Mouse (Mus musculus) stomach, embryonic 15.5 days (tissue): ENCODE data around the gene Etfbkmt. TPM values are rescaled to one million over a fixed set of nuclear protein-coding genes. Genes with fewer than 3 reads are reported as not detected.
"Not testable (repeated sequence)": the region's sequence is repeated elsewhere in the genome, so short reads cannot be mapped to it uniquely, and the experiment has no call there.

Source experiments
- ATAC-seq: fragments of 200-750 bp; cut with Nextera tagmentation; 2 replicates; pipeline ENCODE4 v1.8.0; 2017; ENCODE audit warnings: low read depth, moderate number of reproducible peaks, moderate TSS enrichment; ENCODE audit not compliant: insufficient read depth, low FRiP score
- H3K27ac ChIP-seq: fragments of 300-500 bp; sonication (generic); 2 replicates; pipeline ENCODE4 v1.5.1; 2015; ENCODE audit warnings: mild to moderate bottlenecking, inconsistent platforms
- H3K27me3 ChIP-seq: fragments of 300-500 bp; sonication (generic); replicated peaks from 2 replicates; pipeline ENCODE4 v1.6.1; 2015; ENCODE audit warnings: inconsistent platforms
- H3K36me3 ChIP-seq: fragments of 300-500 bp; sonication (generic); 2 replicates; pipeline ENCODE4 v1.6.1; 2015; ENCODE audit warnings: inconsistent platforms
- H3K4me1 ChIP-seq: fragments of 300-500 bp; sonication (generic); 2 replicates; pipeline ENCODE4 v1.6.1; 2015; ENCODE audit warnings: inconsistent platforms
- H3K4me2 ChIP-seq: fragments of 300-500 bp; sonication (generic); 2 replicates; pipeline ENCODE4 v1.6.1; 2015; ENCODE audit warnings: mild to moderate bottlenecking, inconsistent platforms
- H3K4me3 ChIP-seq: fragments of 300-500 bp; sonication (generic); replicated peaks from 2 replicates; pipeline ENCODE4 v1.5.1; 2015; ENCODE audit warnings: inconsistent platforms
- H3K9ac ChIP-seq: fragments of 300-500 bp; sonication (generic); 2 replicates; pipeline ENCODE4 v1.6.1; 2015; ENCODE audit warnings: inconsistent platforms
- H3K9me3 ChIP-seq: fragments of 300-500 bp; sonication (generic); 2 replicates; pipeline ENCODE4 v1.6.1; 2016; ENCODE audit warnings: inconsistent platforms
- WGBS: fragments of 180-500 bp; shearing (Covaris S2); methylation state at CpG from one replicate; pipeline ENCODE4 v1.1.7; 2015; 5-methylcytosine and 5-hydroxymethylcytosine counted together
- polyA plus RNA-seq: library from polyadenylated mRNA; unstranded; fragments of >200 nt; fragmentation: Nextera tagmentation; extraction: Ambion mirVana; gene quantifications from 2 replicates; pipeline ENCODE4 v1.2.1, GENCODE M21; 2015

Gene Etfbkmt
- polyA plus RNA-seq, 1 experiment from 2014 or later: 16.7 TPM

DNA sequence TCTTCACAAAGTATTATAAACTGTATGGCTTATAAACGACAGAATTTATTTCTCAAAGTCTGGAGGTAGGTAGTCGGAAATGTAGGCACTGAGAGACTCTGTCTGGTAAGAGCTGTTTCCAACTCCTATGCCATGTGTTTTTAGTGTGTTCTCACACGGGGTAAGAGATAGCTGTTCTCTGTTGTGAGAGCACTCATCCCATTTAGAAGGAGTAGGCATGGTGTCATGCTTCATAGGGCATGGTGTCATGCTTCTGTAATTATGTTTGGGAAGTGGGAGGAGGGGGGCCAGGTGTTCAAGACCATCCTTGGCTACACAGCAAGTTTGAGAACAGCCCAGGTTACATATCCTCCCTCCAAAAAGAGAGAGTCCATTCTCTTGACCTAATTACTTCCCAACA, 32.0 kb upstream of the Etfbkmt start:
- no peak overlapping the region for H3K27ac ChIP-seq
- H3K4me1 ChIP-seq: no peaks in the 10 kb centered on the region
- no peak overlapping the region for H3K9ac ChIP-seq
- no peak for ATAC-seq
- 60% methylated on average over 3 of the region's 3 CpGs for WGBS
- H3K9me3 ChIP-seq: no peaks in the 10 kb centered on the region
- no peaks in the 10 kb centered on the region for H3K27me3 ChIP-seq
- no peaks in the 10 kb centered on the region for H3K36me3 ChIP-seq
- no peak overlapping the region for H3K4me2 ChIP-seq
- no peak overlapping the region for H3K4me3 ChIP-seq

DNA sequence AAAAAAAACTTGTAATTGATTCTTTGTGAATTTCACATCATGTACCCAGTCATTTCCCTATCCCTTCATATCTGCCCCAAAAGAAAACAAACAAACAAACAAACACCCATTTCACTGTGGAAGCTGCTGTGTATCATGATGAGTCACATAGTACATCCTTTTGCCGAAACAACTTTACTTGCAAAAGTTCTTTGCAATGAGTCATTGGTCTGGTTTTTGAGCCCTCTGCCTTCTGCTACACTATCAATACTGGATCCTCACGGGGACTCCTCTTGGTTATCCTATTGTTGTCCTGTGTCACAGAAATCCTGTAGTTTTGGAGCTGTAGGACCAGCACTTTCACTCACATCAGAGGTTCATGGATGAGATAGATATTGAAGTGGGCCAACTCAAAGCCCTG, 30.7 kb upstream of the Etfbkmt start:
- H3K4me3 ChIP-seq: no peak overlapping the region
- WGBS: 81% methylated on average over 2 of the region's 2 CpGs
- no peaks in the 10 kb centered on the region for H3K4me1 ChIP-seq
- no peaks in the 10 kb centered on the region for H3K27me3 ChIP-seq
- no peak overlapping the region for H3K4me2 ChIP-seq
- H3K9me3 ChIP-seq: no peaks in the 10 kb centered on the region
- no peaks in the 10 kb centered on the region for H3K36me3 ChIP-seq
- ATAC-seq: no peak
- H3K9ac ChIP-seq: no peak overlapping the region
- H3K27ac ChIP-seq: no peak overlapping the region

DNA sequence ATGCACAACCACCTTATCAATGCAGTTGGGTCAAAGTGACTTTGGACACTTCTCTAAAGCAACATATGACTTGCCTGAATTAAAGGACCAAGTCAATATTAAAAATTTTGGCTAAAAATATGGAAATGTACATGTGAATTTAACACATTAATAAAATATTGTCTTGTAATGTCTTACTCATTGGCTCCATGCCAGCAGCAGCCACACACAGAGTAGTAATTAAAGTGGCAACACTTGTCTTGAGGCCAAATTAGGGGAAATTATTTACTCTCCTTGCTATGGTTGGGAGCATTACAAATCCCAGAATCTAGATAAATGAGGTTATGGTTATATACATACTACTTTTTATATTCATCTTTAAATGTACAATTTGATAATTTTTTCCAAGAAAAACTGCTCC, 22.7 kb upstream of the Etfbkmt start:
- H3K4me1 ChIP-seq: 0 out of 2 replicates have a peak, but pooled peaks cover 2% of the 10 kb centered on the region
- no peak overlapping the region for H3K27ac ChIP-seq
- H3K9ac ChIP-seq: no peak overlapping the region
- H3K9me3 ChIP-seq: no peaks in the 10 kb centered on the region
- H3K36me3 ChIP-seq: no peaks in the 10 kb centered on the region
- no peaks in the 10 kb centered on the region for H3K27me3 ChIP-seq
- no peak for ATAC-seq
- no peak overlapping the region for H3K4me2 ChIP-seq
- no peak overlapping the region for H3K4me3 ChIP-seq

DNA sequence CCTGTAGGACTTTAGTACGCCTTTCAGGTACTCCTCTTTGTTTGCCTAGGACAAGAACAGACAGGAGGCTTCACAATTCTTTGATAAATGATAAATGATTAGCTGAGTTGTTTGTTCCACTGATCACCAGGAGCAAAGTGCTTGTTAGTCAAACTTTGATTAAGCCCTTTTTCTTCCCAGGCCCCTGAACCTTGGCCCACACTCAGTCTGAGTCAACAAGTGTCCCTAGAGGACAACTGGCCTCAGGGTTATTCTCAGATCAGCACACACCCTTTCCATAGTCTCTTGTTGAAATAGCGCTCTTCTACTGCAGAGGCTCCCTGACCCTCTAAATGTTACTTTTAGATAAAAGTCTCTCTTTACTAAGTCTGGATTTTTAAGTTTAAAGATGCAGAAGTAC, 20.7 kb upstream of the Etfbkmt start:
- H3K9me3 ChIP-seq: no peaks in the 10 kb centered on the region
- H3K9ac ChIP-seq: no peak overlapping the region
- no peaks in the 10 kb centered on the region for H3K36me3 ChIP-seq
- no peak overlapping the region for H3K4me3 ChIP-seq
- 51% methylated on average over 2 of the region's 2 CpGs for WGBS
- H3K4me2 ChIP-seq: no peak overlapping the region
- 0 out of 2 replicates have a peak, but pooled peaks cover 2% of the 10 kb centered on the region for H3K4me1 ChIP-seq
- ATAC-seq: peak; percentile 76; the same call in 1 of the 2 replicates
- H3K27me3 ChIP-seq: no peaks in the 10 kb centered on the region
- H3K27ac ChIP-seq: peak overlapping the region; percentile 13; the same call in 1 of the 2 replicates

DNA sequence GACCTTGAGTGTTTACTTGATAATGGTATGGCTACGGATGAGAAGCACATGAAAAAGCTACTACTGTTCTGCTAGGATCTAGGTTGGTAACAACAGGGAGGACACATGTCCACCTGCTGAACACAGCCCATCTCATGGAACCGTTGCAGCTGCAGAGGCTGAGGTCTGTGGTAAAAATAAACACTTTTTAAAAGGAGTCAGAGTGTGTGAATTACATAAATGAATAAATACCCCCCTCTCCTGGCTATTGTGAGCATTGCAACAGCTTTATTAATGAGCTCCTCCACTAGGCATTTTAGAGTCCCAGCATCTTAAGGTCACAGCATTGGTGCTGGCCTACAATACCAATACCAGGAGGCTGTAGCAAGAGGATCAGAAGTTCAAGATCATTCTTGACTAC, 19.8 kb upstream of the Etfbkmt start:
- no peak for ATAC-seq

DNA sequence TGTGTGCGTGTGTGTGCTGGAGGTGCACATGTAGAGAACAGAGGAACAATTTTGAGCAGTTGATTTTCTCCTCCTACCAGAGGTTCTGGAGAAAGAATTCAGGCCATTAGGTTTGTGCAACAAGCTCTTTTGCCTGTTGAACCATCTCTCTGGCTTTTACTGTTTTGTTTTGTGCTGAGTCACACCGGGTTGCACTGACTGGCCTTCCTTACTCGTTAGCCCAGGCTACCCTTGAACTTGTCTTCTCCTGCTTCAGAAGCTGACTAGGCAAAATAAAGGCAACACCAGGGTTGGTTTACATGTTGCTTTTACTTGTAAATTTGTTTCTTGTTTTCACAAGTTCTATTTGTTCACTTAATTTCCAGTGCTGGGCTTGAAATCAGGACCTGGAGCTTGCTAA, 16.6 kb upstream of the Etfbkmt start:
- WGBS: 86% methylated on average over 3 of the region's 3 CpGs
- Histone ChIP-seq H3K4me2 (no peak overlapping the region), H3K36me3 (no peaks in the 10 kb centered on the region), H3K4me1 (0 out of 2 replicates have a peak, but pooled peaks cover 2% of the 10 kb centered on the region), H3K9ac (no peak overlapping the region), H3K4me3 (no peak overlapping the region), H3K9me3 (no peaks in the 10 kb centered on the region), H3K27me3 (no peaks in the 10 kb centered on the region), H3K27ac (no peak overlapping the region)
- ATAC-seq: no peak

More for the DNA sequence above, 19.8 kb upstream of the Etfbkmt start:
- H3K4me3 ChIP-seq: no peak overlapping the region
- no peaks in the 10 kb centered on the region for H3K9me3 ChIP-seq
- WGBS: 14% methylated on average over 2 of the region's 2 CpGs
- H3K4me1 ChIP-seq: 0 out of 2 replicates have a peak, but pooled peaks cover 2% of the 10 kb centered on the region
- no peaks in the 10 kb centered on the region for H3K36me3 ChIP-seq
- no peak overlapping the region for H3K27ac ChIP-seq
- H3K9ac ChIP-seq: no peak overlapping the region
- H3K27me3 ChIP-seq: no peaks in the 10 kb centered on the region
- no peak overlapping the region for H3K4me2 ChIP-seq

DNA sequence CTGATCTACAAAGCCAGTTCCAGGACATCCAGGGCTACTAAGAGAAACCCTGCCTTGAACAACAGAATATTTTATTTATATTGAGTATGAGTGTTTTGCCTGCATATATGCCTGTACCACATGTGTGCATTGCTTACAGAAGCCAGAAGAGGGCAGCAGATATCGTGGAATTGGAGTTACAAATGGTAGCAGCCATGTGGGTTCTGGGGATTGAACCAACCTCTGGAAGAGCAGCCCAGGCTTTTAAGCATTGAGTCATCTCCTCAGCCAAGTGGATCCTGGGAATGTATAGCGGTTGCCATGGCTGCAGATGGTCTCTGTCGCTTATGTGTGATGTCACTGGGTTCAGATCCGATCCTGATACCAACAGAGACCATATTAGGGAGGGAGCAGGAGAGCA, 13.0 kb upstream of the Etfbkmt start:
- ATAC-seq: no peak
- H3K27me3 ChIP-seq: no peaks in the 10 kb centered on the region
- no peak overlapping the region for H3K27ac ChIP-seq
- 69% methylated on average over 4 of the region's 4 CpGs for WGBS
- H3K4me1 ChIP-seq: no peaks in the 10 kb centered on the region
- H3K9me3 ChIP-seq: no peaks in the 10 kb centered on the region
- no peak overlapping the region for H3K9ac ChIP-seq
- no peak overlapping the region for H3K4me2 ChIP-seq
- H3K4me3 ChIP-seq: no peak overlapping the region
- H3K36me3 ChIP-seq: no peaks in the 10 kb centered on the region

DNA sequence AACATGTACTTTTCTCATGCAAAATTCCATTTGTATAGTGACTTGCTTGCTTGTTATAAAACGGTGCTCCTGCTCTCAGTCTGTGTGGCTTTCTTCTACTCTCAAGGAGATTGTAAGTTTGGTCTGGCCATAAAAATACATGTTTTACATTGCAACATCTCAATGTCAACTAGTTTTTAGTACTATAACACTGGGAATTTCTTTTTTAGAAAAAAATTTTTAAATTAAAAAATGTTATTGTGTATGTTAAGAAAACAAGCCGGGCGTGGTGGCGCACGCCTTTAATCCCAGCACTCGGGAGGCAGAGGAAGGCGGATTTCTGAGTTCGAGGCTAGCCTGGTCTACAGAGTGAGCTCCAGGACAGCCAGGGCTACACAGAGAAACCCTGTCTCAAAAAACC, 9.8 kb upstream of the Etfbkmt start, which contains the start of gene Gm10203:
TSS of gene Gm10203 (plus strand) at position 301 of the 400 bp plus-strand sequence.
- not testable (repeated sequence) for ATAC-seq, H3K27me3 ChIP-seq, H3K4me2 ChIP-seq, H3K9me3 ChIP-seq, H3K4me3 ChIP-seq, H3K27ac ChIP-seq, H3K4me1 ChIP-seq, H3K9ac ChIP-seq, H3K36me3 ChIP-seq
- WGBS: 87% methylated on average over 8 of the region's 8 CpGs

DNA sequence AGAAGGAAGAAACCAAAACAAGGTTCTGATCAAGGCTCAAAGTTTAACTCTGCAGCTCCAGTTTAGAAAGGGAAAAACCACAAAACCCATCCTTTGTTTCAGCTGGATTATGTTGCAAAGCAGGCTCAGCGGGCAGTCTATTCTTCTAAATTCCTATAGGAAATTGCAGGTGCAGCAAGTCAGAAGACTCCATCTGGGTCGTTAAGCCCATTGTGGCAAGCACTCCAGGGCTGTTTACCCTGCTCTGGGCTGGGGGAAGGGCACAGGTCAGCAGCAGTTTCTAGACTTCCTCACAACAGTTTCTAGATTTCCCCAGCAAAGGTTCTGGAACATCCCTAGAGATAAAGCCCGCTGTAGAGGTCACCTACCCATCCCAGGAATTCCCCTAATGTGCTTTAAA, 8.5 kb upstream of the Etfbkmt start:
- H3K4me2 ChIP-seq: no peak overlapping the region
- H3K27me3 ChIP-seq: no peaks in the 10 kb centered on the region
- no peak overlapping the region for H3K4me3 ChIP-seq
- H3K4me1 ChIP-seq: no peaks in the 10 kb centered on the region
- H3K9me3 ChIP-seq: no peaks in the 10 kb centered on the region
- 30% methylated on average over 3 of the region's 3 CpGs for WGBS
- no peak overlapping the region for H3K27ac ChIP-seq
- ATAC-seq: no peak
- no peaks in the 10 kb centered on the region for H3K36me3 ChIP-seq
- no peak overlapping the region for H3K9ac ChIP-seq

DNA sequence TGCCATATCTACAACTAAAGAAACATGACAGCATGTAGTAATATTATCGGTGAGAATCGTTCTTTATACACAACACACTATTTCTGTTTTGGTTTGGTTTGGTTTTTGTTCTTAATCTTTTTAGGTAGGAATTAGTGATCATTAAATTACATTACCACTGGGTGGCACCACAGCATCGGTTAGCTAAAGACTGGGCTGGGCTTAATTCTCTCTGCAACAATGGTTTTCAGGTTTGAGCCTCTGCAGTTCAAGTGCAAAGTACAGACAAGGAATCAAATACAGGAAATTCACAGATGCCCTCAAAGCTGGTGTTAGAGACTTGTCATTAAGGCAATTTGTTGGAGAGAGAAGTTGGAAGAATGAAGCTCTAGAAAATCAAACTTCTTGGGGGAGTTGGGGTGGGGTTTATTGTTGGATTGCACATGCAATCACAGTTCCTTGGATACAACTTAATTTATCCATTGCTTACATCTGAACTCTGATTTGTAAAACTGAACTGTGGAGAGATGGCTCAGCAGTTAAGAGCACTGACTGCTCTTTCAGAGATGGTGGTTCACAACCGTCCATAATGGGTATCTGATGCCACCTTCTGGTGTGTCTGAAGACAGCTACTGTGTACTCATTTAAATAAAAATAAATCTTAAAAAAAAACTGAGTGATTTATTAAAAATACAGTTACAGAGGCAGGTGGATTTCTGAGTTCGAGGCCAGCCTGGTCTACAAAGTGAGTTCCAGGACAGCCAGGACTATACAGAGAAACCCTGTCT, 7.2 kb upstream of the Etfbkmt start:
- H3K27ac ChIP-seq: no peak overlapping the region
- no peak; the same call in 1 of the 2 replicates for ATAC-seq
- 28% methylated on average over 5 of the region's 5 CpGs for WGBS

DNA sequence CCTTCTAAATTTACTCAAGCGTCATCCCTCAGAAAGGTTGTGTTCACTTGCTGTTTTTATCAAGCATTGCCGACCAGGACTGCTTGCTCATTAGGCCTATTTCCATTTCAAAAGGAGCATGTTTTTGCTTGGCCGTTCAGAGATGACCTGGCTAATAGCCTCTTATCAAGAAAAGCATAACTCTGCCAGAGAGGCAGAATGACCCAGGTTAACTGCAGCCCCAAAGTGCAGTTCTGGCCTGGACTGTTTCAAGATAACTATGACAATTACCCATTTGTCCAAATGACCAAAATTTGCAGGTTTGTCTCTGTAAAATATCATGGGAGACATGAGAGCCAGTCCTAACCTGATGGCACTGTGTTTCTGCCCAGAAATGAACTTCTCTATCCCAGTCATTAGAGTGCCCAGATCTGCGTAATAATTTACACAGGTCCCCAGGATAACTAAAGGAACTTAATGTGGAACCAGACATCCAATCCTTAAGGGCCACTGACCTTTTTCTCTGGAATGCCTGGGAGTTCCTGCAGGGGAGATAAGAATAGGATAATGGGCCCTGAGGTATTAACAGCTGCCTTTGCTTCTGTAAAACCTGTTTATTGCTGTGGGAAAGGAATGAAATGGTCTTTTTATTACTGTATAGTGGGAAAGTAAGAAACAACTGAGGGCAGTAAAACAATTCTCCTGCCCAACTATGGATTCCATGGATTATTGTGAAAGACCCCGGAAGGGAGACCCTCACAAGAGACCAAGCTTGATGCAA, 5.1 kb upstream of the Etfbkmt start:
- no peaks in the 10 kb centered on the region for H3K27me3 ChIP-seq
- H3K4me3 ChIP-seq: no peak overlapping the region
- H3K4me2 ChIP-seq: no peak overlapping the region
- no peak; the same call in 1 of the 2 replicates for ATAC-seq
- H3K9me3 ChIP-seq: no peaks in the 10 kb centered on the region
- H3K36me3 ChIP-seq: no peaks in the 10 kb centered on the region
- no peaks in the 10 kb centered on the region for H3K4me1 ChIP-seq
- no peak overlapping the region for H3K9ac ChIP-seq
- 25% methylated on average over 5 of the region's 5 CpGs for WGBS
- H3K27ac ChIP-seq: no peak overlapping the region

More for the DNA sequence above, 7.2 kb upstream of the Etfbkmt start:
- H3K4me2 ChIP-seq: no peak overlapping the region
- H3K4me1 ChIP-seq: no peaks in the 10 kb centered on the region
- H3K4me3 ChIP-seq: no peak overlapping the region
- no peaks in the 10 kb centered on the region for H3K36me3 ChIP-seq
- no peak overlapping the region for H3K9ac ChIP-seq
- H3K27me3 ChIP-seq: no peaks in the 10 kb centered on the region
- no peaks in the 10 kb centered on the region for H3K9me3 ChIP-seq

DNA sequence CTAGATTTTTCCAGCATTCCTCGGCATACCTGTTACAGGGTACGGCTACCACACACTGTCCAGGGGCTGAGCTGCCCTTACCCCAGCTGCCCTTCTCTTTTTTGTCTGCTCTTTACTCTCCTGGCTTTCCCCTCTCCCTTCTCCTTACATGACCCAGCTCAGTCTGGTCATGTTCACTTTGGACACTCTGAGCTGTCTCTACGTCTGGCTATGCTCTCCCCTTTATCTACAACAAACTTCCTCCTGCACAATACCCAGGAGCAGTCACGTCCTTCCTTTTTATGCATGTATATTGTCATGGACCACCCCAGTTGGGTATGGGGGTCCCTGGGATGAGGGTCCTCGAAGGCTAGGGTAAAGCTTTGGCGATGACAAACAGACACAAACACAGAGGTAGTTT, 4.0 kb upstream of the Etfbkmt start:
- Histone ChIP-seq H3K4me1 (no peaks in the 10 kb centered on the region), H3K9ac (no peak overlapping the region), H3K27ac (no peak overlapping the region), H3K36me3 (no peaks in the 10 kb centered on the region), H3K4me3 (no peak overlapping the region), H3K27me3 (no peaks in the 10 kb centered on the region), H3K4me2 (no peak overlapping the region), H3K9me3 (no peaks in the 10 kb centered on the region)
- ATAC-seq: no peak
- WGBS: 64% methylated on average over 6 of the region's 6 CpGs
